Mouse (Mus musculus): ENCODE data around the gene Rusc2. TPM values are rescaled to one million over a fixed set of nuclear protein-coding genes. Genes with fewer than 3 reads are reported as not detected.

The Rusc2 gene
- total and polyA plus RNA-seq, 3 experiments: 2.4 to 7.3 TPM; not detected in 1

DNA sequence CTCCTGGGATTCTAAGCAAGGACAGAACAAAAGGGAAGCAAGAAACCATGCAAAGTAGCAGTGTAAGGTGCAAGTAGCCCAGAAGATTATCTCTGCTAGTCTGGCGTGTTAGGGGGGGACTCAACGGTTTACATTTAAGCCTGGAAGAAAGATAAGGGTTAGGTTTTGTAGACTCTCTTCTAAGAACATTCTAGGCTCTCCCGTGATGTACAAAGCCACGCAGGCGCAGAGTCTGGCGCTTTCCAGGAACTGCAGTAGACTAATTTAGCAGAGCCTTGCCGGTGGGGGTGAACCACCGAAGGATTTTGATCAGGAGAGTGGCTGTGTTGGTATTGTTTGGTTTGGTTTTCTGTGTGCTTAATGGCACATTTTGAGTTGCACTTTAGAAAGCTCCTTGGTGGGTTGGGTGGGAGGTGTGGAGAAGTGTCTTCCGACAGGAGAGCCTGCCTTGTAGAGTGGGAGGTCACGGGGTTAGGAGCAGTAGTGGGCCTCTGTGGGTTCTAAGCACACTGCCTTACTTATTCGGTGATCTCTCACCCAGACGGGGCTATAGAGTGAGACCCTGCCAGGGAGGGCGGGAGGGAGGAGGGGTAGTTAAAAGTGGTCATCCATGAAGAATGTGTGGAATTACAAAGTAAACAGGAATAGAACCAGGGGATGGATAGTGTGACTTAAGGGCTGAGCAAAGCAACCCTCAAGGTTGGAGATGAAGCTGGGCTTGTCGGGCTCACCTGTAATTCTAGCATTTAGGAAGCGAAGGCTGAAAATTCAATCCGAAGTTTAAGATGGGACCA is 35.7 kb downstream of the Rusc2 start (continued):
- TF ChIP-seq TBP (IDR thresholded peaks at IDR 0.05; ENCODE audit: low read depth, low read length): peak; percentile 69; the same call in 1 of the 2 replicates

GRCm38 (mm10) chr4:43418450-43418849 is 36.7 kb downstream of the Rusc2 start:
- H3K36me3 ChIP-seq (ENCODE audit: control insufficient read depth in 1 of 2, insufficient read depth in 2 of 2, low read length in 2 of 2): peaks cover 0 to 30% of the 10 kb centered on the region in 2 experiments; a peak in 2 of 4 replicates
- H3K79me2 ChIP-seq (ENCODE audit: control insufficient read depth, insufficient read depth, low read length, poor library complexity): no peaks in the 10 kb centered on the region; the same call in 1 of the 2 replicates
- no peaks in the 10 kb centered on the region for H3K27me3 ChIP-seq (ENCODE audit: control insufficient read depth in 1 of 2, insufficient read depth in 2 of 2, low read length in 2 of 2)
- peak; percentile 54 for DNase-seq (ENCODE audit: low read depth, low spot score)
- no peaks in the 10 kb centered on the region for H3K9me3 ChIP-seq (replicated peaks; ENCODE audit: insufficient read depth, low read length)
- H3K4me3 ChIP-seq (ENCODE audit: control insufficient read depth in 1 of 2, insufficient read depth in 1 of 2, low read depth in 2 of 2, low read length in 2 of 2): no peak overlapping the region
- peaks cover 9 to 33% of the 10 kb centered on the region in 2 experiments for H3K4me1 ChIP-seq (ENCODE audit: control insufficient read depth in 1 of 2, insufficient read depth in 2 of 2, low read length in 2 of 2)
- peak overlapping the region; percentile 96 for H3K27ac ChIP-seq (ENCODE audit: control insufficient read depth, low read depth, low read length)
- no peak overlapping the region for H3K9ac ChIP-seq (ENCODE audit: control insufficient read depth, low read depth, low read length, poor library complexity, severe bottlenecking)
- TF ChIP-seq TAL1 (IDR thresholded peaks at IDR 0.05; ENCODE audit: low read length) (no peak), CTCF (IDR thresholded peaks at IDR 0.05 in 2 of 3, conservative IDR thresholded peaks at IDR 0.05 in 1 of 3; ENCODE audit: control insufficient read depth in 1 of 3, insufficient read depth in 1 of 3, low read depth in 2 of 3, low read length in 3 of 3, poor library complexity in 1 of 3, severe bottlenecking in 1 of 3) (no peak), TCF12 (IDR thresholded peaks at IDR 0.05; ENCODE audit: low read depth, low read length) (0 out of 2 replicates have a peak, but pooled peaks have one; percentile 19), EP300 (IDR thresholded peaks at IDR 0.05; ENCODE audit: low read depth in 1 of 2, low read length in 2 of 2) (peak in 1 of 2 experiments; percentile 40; a peak in 2 of 4 replicates), BHLHE40 (IDR thresholded peaks at IDR 0.05; ENCODE audit: borderline replicate concordance, low read depth, low read length) (peak; percentile 53; the same call in 1 of the 2 replicates), USF1 (IDR thresholded peaks at IDR 0.05; ENCODE audit: low read depth, low read length) (no peak), ETS1 (IDR thresholded peaks at IDR 0.05; ENCODE audit: low read depth, low read length) (0 out of 2 replicates have a peak, but pooled peaks have one; percentile 15), MYC (IDR thresholded peaks at IDR 0.05; ENCODE audit: low read depth, low read length) (0 out of 2 replicates have a peak, but pooled peaks have one; percentile 19), HCFC1 (IDR thresholded peaks at IDR 0.05; ENCODE audit: low read depth, low read length) (0 out of 2 replicates have a peak, but pooled peaks have one; percentile 23), SIN3A (IDR thresholded peaks at IDR 0.05; ENCODE audit: low read length) (peak; percentile 36), MXI1 (IDR thresholded peaks at IDR 0.05; ENCODE audit: low read depth, low read length) (0 out of 2 replicates have a peak, but pooled peaks have one; percentile 41)

- TF ChIP-seq NRF1 (IDR thresholded peaks at IDR 0.05; ENCODE audit: insufficient read depth, low read depth, low read length, poor library complexity, severe bottlenecking) (no peak), ETS1 (IDR thresholded peaks at IDR 0.05; ENCODE audit: low read depth, low read length) (peak; percentile 5; the same call in 1 of the 2 replicates), RCOR1 (IDR thresholded peaks at IDR 0.05; ENCODE audit: low read depth, low read length) (peak; percentile 85), EP300 (IDR thresholded peaks at IDR 0.05; ENCODE audit: low read depth in 1 of 2, low read length in 2 of 2) (peak in 1 of 2 experiments; percentile 41; a peak in 1 of 4 replicates), ELF1 (IDR thresholded peaks at IDR 0.05; ENCODE audit: low read depth, low read length) (no peak), JUND (IDR thresholded peaks at IDR 0.05; ENCODE audit: low read depth, low read length) (no peak), POLR2A (IDR thresholded peaks at IDR 0.05; ENCODE audit: control insufficient read depth in 1 of 2, insufficient read depth in 1 of 2, low read depth in 1 of 2, low read length in 2 of 2, poor library complexity in 1 of 2) (no peak), E2F4 (IDR thresholded peaks at IDR 0.05; ENCODE audit: borderline replicate concordance, low read depth, low read length) (no peak), SMC3 (IDR thresholded peaks at IDR 0.05; ENCODE audit: low read depth, low read length) (no peak), GATA1 (IDR thresholded peaks at IDR 0.05; ENCODE audit: low read depth, low read length) (peak; percentile 66; the same call in 1 of the 2 replicates)
- Histone ChIP-seq H3K27me3 (ENCODE audit: control insufficient read depth in 1 of 2, insufficient read depth in 2 of 2, low read length in 2 of 2) (no peaks in the 10 kb centered on the region), H3K36me3 (ENCODE audit: control insufficient read depth in 1 of 2, insufficient read depth in 2 of 2, low read length in 2 of 2) (peaks cover 0 to 30% of the 10 kb centered on the region in 2 experiments; a peak in 3 of 4 replicates), H3K27ac (ENCODE audit: control insufficient read depth, low read depth, low read length) (peak overlapping the region; percentile 96), H3K79me2 (ENCODE audit: control insufficient read depth, insufficient read depth, low read length, poor library complexity) (no peaks in the 10 kb centered on the region; the same call in 1 of the 2 replicates), H3K9me3 (replicated peaks; ENCODE audit: insufficient read depth, low read length) (no peaks in the 10 kb centered on the region), H3K4me3 (ENCODE audit: control insufficient read depth in 1 of 2, insufficient read depth in 1 of 2, low read depth in 2 of 2, low read length in 2 of 2) (no peak overlapping the region), H3K9ac (ENCODE audit: control insufficient read depth, low read depth, low read length, poor library complexity, severe bottlenecking) (no peak overlapping the region), H3K4me1 (ENCODE audit: control insufficient read depth in 1 of 2, insufficient read depth in 2 of 2, low read length in 2 of 2) (peaks cover 9 to 33% of the 10 kb centered on the region in 2 experiments)
- peak; percentile 25 for DNase-seq (ENCODE audit: low read depth, low spot score)
Observed at GRCm38 (mm10) chr4:43418973-43419656, 37.3 kb downstream of the Rusc2 start.

Data from MEL (cell line).